Mouse (Mus musculus): ENCODE data around the gene Ndc1.
"Not testable (repeated sequence)": the region's sequence is repeated elsewhere in the genome, so short reads cannot be mapped to it uniquely, and the experiment has no call there.

Gene Ndc1

DNA sequence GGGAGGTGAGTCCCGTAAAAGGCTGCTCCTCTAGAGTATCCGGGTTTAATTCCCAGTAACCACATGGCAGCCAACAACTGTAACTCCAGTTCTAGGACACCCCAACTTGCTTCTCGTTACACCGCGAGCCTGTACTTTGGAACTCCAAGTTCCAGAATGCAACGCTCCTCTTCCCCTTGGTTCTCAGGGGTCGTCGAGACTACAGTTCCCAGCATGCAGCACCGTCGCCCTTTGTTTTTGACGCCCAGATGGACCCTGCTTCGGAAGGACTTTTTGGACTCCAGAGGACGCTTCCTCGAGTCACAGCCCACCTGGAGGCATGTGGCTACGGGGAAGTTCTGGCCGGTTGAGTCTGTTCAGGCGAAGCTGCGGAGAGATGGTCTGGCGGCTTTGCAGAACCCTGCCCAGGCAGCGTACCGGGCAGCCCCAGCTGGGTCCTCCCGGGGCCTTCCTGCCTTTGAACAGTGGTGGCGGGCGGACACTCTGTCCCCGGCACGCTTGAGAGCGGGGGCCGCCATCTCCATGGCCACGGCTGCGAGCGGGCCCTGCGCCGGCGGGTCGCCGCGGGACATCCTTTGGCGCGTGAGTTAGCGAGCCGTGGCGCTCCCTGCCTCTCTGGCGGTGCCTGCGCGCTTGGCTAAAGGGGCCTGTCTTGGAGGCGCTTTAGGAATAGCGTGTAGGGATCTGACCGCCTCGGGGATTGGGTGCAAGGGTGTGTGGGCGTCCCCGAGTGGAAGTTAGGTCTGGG lies at the start of gene Ndc1:
Gene Ndc1 (plus strand): TSS at position 218 of the 748 bp plus-strand sequence.
- DNase-seq (ENCODE audit: extremely low read depth, insufficient read length, low spot score), result peak; percentile 91

DNA sequence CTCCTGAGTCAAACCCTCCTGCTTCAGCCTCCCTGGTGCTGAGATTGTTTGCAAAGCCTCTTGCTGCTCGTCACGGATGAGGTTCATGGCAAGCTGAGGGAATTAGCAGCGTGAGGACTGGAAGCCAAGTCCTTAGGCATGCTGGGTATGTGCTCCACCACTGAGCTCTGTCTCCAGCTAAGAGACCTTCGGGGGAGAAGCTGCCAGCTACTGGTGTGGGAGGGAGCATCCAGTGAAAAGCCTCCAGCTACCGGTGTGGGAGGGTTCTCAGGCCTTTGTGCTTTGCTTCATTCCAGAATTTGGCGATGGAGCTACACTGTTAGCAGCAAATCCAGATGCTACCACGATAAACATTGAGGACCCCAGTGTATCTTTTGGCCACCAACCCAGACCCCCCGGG lies 48.9 kb upstream of the Ndc1 start:
- no peak for DNase-seq (ENCODE audit: extremely low read depth, insufficient read length, low spot score)

DNA sequence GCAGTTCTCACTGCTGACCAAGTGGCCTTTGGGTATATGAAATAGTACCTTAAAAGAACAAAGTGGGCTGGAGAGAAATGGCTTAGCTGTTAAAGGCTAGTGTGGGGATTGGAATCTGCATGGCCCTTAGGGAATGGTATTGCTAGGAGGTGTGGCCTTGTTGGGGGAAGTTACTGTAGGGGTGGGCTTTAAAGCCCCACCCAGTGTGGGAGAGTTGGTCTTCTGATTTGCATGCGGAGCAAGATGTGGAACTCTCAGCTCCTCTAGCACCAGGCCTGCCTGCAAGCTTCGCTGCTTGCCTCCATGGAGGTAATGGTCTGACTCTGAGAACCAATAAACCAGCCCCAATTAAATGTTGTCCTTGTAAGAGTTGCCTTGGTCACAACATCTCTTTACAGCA lies 46.5 kb upstream of the Ndc1 start:
- DNase-seq (ENCODE audit: extremely low read depth, insufficient read length, low spot score), result no peak

DNA sequence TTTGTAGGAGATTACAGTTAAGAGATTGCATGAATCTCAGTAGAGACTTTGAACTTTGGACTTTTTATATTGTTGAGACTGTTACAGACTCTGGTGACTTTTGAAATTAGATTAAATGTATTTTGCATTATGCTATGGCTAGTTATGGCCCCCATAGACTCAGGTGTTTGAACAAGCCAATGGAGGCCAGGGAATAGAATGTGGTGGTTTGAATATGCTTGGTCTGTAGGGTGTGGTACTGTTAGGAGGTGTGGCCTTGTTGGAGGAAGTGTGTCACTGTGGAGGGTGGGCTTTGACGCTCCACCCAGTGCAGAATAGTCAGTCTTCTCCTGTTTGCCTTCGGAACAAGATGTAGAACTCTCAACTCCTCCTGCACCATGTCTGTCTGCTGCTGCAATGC lies 44.5 kb upstream of the Ndc1 start:
- no peak for DNase-seq (ENCODE audit: extremely low read depth, insufficient read length, low spot score)

DNA sequence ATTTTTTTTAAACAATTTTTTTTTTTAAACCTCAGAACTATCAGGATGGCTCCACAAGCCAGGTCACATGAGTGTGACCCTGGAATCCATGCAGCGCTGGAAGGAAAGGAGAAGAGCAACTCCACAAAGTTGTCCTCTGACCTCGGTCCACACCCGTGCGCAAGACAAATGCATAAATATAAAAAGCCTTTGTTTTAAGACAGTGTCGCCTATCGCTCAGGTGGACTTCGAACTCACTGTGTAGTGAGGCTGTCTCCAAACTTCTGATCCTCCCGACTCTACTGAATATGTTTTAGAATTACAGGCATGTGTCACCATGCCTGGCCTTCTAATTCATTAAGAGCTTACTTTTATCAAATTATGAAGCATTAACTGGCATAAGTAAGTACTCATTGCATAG lies 39.1 kb upstream of the Ndc1 start:
- DNase-seq (ENCODE audit: extremely low read depth, insufficient read length, low spot score), result no peak

DNA sequence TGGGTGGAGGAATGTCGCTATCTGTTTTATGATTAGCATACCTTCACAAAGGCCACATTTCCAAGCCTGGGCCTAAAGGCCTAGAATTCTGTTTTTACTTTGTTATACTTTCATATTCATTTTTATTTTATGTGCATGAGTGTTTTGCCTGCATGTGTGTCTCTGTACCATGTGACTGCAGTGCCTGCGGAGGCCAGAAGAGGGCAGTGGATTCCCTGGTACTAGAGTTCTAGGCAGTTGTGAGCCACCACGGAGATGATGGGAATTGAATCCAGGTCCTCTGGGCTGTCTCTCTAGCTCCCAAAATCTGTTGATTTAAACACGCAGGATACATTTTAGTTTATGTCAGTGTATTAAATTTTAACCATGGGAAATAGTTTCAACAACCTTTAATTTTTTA lies 34.1 kb upstream of the Ndc1 start:
- no peak for DNase-seq (ENCODE audit: extremely low read depth, insufficient read length, low spot score)

DNA sequence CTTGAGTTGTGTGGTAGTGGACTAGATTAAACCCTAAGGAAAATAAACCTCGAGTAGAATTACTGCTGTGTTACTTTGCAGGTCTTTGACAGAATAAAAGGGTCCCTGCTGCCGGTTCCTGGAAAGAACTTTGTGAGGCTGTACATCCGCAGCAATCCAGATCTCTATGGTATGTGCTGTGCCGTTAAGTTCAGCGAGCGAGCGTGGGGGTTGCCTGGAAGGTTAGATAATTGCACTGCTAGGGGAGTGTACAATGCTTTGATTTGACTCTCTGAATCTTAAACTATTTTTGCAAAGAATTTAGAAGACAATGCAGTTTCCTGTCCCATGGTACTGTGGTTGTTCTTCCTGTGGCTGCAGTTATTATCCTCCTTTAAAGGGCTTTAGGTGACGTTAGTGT lies 31.2 kb upstream of the Ndc1 start:
- no peak for DNase-seq (ENCODE audit: extremely low read depth, insufficient read length, low spot score)

DNA sequence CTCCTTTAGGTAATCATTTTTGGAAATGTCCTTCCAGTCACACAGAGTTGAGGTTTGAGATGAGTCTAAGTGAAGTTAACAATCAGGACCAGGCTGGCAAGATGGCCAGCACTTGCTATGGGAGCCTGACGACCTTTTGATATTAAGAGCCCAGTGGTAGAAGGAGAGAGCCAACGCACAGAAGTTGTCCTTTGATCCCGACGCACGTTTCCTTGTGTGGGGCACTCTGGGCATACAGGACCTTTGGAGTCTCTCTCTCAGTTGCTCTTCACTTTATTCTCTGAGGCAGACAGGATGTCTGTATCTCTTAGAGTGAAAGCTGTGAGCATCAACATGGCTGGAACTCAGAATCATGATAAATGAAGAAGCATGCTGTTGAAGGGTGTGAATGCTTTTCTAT lies 30.1 kb upstream of the Ndc1 start:
- DNase-seq (ENCODE audit: extremely low read depth, insufficient read length, low spot score), result no peak

DNA sequence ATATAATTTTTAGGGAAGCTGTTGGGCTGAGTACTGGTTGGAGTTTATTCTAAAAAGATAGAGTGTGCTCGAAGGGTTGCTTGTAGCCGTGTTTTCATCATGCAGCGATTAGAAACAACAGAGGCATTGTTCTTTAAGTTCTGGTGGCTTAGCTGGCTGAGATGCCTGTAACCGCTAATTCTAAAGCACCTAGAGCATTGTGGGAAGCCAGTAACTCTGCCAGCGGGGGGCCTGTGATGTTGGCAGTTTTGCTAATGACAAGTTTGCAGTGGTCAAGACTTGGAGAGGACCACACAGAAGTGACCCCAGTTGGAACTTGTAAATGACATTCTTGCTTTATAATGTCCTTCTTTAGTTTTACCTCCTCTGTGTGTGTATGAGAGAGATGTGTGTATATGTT lies 26.2 kb upstream of the Ndc1 start:
- DNase-seq (ENCODE audit: extremely low read depth, insufficient read length, low spot score), result no peak

DNA sequence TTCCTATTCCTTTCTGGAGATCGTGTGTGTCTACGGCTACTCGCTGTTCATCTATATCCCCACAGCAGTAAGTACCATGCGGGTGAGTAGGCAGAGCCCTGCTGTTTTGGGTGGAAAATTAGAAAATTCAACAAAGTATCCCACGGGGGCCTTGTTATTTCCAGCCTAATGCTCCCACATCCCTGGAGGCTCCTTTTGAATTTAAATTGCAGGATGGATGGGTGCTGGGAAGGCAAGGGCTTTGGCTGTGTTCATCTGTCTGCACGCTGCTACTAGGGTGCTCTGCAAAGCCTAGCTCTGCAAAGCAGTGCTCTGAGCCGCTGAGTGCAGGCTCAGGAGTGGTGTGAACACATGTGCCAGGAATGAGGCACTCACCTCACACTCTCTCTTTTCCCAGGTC lies 23.0 kb upstream of the Ndc1 start:
- DNase-seq (ENCODE audit: extremely low read depth, insufficient read length, low spot score), result no peak

DNA sequence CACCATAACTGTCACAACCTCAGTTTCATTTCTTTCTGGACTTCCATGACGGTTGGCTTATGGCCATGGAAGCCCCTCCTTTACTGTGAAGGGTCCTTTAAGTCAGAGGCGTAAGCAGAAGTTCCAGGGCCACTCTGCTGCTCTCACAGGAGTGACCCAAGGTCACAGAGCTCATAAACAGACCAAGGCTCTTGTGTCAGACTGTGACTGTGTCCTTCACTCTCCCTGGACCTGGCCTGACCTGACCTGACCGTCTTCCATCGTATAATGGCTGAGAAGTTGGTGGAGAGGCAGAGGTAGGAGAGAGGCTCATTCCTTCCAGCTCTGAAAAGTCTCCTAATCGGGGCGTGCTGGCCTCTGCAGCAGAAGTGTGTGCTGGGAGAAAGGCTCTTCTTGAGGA lies 20.4 kb upstream of the Ndc1 start:
- DNase-seq (ENCODE audit: extremely low read depth, insufficient read length, low spot score), result no peak

DNA sequence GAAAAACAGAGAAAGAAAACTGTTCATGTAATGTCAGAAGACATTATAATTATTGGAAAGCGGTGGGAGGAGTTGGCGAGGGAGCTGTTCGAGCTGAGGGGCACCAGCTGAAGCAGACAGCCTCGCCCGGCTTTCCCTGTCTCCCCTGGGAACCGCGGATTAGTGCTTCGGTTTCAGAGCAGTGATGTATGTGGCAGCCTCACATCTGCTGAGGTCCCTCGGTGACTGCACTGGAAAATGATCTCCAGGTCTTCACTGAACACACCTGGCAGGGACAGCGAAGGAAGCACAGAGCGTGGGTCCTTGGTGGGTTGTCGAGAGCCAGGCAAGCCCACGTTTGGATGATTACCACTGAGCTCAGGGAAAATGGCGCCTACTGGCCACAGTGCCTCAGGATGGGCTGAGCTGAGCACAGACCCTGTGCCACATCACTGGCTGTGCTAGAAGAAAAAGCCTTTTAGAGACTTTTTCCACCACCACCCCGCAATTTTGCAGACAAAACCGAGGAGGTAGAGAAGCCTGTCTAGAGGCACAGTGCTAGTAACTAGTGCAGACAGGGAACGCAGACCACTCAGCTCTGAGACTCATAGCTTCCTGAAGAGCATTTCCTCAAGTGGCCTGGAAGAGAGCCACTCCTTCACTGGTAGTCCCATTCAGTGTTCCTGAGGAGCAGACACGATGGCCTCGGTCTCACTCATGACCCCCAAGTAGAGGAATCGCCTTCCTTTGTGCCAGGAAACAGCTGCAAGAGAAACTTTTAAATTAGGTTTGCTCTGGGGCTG lies 18.9 kb upstream of the Ndc1 start:
- no peak for DNase-seq (ENCODE audit: extremely low read depth, insufficient read length, low spot score)

DNA sequence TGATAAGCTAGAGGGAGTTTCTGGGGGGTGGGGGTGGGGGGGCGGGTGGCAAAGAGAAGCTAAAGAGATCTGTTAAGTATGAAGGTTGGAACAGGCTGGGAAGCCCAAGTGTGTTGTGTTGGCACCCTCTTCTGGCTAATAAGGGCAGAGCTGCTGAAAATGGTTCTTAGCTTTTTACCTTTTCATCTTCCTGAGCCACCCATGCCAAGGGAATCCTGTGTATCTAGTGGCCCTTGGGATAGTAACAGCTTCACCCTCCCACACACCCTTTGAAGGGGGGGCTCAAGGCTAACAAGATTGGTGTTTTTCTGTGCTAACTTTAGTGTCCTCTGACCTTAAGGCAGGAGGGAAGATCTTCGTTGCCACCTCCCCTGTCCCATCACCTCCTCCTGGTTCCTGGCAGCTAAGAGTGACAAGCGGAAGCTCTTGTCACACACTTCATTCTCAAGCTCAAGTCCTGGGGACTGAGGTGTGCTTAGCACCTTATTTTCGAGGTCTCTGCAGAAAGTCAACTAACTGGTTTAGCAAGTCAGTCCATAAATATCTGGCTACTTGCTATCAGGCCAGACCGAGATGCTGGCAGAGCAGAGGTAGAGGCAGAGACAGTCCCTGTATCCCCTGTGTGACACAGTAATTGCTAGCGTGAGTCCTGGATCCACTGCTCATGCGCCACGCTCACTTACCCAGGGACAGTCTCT lies 18.1 kb upstream of the Ndc1 start:
- no peak for DNase-seq (ENCODE audit: extremely low read depth, insufficient read length, low spot score)

DNA sequence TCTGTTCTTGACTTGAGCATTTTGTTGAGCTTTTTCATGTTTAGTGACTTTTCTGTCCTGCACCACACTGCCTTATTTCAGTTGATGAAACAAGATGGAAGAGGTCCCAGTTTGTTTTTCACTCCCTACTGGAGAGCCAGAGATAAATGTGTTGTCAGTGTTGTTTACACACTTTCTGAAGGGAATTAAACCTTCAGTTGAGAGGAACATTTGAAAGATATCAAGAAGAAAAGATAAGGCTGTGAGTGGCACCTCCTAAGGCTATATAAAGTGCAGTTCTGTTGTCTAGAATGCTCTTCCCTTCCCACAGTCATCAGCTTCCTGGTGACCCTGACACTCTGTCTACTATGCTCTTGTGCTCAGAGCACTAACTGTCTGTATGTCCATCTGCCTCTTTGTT lies 16.2 kb upstream of the Ndc1 start:
- DNase-seq (ENCODE audit: extremely low read depth, insufficient read length, low spot score), result no peak

DNA sequence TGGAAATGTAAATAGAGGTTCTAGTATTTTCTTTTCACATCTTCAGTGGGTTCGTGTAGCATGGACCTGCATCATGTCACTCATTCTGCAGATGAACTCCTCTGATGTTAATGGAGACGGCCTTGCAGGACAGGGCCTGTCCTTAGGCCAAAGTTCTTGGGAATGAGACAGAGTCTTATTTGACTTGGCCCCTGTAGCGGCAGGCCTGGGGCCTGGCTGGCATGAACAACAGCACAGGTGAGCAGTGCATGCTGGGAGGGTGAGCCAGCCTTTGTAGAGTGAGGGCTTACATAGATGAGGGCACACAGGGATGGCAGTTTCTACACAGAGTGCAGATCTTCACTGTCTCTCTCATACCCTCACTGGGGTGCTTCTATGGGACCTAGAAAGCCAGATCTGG lies 14.0 kb upstream of the Ndc1 start:
- no peak for DNase-seq (ENCODE audit: extremely low read depth, insufficient read length, low spot score)

DNA sequence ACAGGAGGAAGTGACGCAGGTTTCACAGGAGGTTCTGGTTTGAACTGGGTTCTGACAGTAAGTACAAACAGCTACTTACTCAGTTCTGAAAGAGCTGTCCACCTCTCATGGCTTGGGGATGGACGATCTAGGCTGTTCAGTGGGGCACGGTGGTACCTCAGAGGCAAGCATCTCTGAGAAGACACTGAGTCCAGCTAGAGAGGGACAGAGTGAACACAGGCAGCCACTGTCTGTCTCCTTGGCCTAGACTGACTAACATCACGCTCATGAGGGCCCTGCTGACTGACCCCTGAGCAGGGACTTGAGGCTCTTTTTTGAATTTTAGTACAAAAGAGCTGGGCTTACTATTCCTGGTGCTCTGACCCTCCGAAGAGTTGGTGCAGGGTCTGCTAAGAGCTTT lies 13.5 kb upstream of the Ndc1 start:
- no peak for DNase-seq (ENCODE audit: extremely low read depth, insufficient read length, low spot score)

DNA sequence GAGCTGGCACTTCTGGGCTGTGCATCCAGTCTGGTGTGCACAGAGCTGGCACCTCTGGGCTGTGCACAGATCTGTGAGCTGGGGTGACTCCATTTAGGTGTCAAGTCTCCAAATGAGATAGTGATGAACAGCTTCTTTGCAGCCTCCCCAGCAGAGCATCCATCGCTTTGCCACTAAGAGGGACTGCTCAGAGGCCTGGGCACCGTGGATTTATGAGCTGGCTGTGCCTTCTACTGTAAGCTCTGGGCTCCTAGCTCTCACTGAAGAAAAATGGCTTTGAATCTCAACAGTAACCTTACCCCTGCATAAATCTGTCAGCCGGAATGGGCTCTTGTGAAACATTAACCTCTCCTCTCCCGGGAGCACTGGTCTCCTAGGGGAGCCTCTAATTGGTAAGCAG lies 13.0 kb upstream of the Ndc1 start:
- DNase-seq (ENCODE audit: extremely low read depth, insufficient read length, low spot score), result no peak

DNA sequence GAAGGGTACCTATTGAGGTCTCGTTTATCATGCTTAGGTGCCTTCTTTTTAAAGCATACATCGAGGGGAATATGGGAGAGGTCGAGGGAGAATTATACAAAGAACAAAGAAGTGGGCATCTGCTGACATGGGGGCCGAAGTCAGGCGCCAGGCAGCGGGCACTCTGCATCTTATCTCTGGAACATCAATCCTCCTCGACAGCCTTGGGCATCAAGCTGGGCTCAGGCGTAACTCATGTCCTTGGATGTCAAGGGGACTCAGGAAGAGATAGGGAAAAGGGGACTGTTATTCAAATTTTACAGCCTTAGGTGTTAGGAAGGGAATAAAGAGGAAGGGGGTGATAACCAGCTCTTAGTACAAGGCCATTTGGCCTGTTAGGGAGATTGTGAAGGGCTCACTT lies 10.4 kb upstream of the Ndc1 start:
- DNase-seq (ENCODE audit: extremely low read depth, insufficient read length, low spot score), result not testable (repeated sequence)

DNA sequence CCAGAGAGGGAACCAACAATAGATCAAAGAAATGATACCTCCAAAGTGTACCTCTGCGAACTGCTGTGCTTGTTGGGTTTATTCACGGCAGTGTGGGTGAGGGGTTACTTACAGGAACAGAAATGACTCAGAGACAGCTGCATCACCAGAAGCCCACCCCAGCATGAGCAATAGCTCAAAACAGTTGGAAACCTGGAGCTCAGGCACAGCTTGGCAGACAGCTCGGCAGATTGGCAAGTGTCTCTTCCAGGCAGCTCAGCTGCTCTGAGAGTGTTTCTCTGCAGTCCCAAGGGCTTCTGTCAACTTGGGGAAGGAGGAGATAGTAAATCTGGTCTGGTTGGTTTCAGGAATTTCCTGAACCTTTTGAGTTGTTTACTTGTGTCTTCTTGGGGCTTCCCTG lies 9.1 kb upstream of the Ndc1 start:
- DNase-seq (ENCODE audit: extremely low read depth, insufficient read length, low spot score), result no peak

DNA sequence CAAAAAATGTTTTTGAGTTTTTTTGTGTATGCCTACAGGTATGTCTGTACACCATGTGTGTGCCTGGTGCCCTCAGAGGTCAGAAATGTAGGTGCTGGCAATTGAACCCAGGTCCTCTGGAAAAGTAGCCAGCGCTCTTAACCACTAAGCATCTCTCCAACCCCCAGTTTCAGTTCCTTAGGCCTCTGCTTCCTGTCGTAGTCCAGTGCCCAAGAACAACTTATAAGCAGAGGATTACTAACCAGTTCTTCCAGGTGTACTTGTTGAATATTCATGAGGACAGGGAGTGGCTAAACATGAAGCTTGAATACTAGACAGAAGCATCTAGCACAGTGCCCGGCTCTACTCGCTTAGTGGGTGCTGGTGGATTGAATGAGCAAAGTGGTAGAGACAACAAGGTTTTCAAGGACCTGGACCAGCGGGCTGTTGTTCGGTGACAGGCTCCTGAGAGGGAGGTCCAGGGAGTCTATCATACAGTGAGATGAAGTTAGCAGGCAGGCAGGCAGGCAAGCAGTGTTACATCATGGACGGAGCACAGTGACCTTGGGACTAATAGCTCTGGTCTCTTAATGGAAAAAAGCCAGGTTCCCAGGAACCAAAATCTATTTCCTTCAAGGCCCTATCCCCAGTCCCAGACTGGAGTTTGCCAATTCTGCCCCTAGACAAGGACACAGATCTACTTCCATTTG lies 7.0 kb upstream of the Ndc1 start:
- DNase-seq (ENCODE audit: extremely low read depth, insufficient read length, low spot score), result no peak

DNA sequence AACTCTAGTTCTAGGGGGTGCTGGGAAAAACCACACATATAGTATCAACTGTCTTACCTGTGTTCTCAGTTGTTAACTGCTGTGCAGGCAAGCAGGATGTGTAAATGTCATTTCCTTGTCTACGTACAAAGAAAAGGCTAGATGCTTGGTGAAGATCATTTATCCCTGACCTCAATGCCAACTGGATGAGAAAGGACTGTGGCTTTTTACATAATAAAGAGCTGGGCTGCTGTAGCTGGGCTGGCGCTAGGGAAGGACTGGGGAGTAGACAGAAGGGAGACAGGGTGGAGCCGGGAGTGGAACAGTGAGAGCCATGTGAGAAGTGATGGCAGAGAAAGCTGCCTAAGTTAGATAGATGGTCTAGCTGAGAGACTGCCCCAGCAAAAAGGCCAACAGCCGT lies 4.8 kb upstream of the Ndc1 start:
- no peak for DNase-seq (ENCODE audit: extremely low read depth, insufficient read length, low spot score)
